Comparison of ENCODE assay signal across 22 mouse cellular contexts in genomic region chr19:53796020-53796419, GRCm38 (mm10).
DNase-seq lines count a peak whose midpoint lies in the region; ATAC-seq and TF ChIP-seq lines count a peak whose summit lies in the region.
"Had no signal": no experiment of that assay in that cellular context is flagged by ENCODE, and none has a peak within 500 bp of the region (broad histone marks: within the 10 kb centered on the region; RNA-seq: fewer than 3 reads in every experiment).

No protein-coding gene starts in this region.

- no peak for DNase-seq in gastrocnemius, adult 2 months
- no peak for DNase-seq in gastrocnemius, adult 8-10 months (ENCODE audit: low spot score in 2 of 2)
- no peak for DNase-seq in heart, embryonic 10.5 days (ENCODE audit: low spot score)
- DNase-seq in heart, postnatal 0 days (ENCODE audit: low spot score), result no peak
- DNase-seq in adrenal gland, adult 18-20 months (ENCODE audit: low spot score in 2 of 2), result no peak
- DNase-seq: adrenal gland, postnatal 10 days; B cell, adult 2 months; cerebellum, adult 2 months; cerebellum, postnatal 10 days; forebrain, postnatal 0 days; gastrocnemius, postnatal 36 days; heart, adult 18-20 months; kidney, adult 2 months had no signal

- peak overlapping the region; percentile 98 for H3K27ac ChIP-seq in gastrocnemius, adult 2 months
- H3K27ac ChIP-seq in heart, embryonic 13.5 days (replicated peaks), result peak overlapping the region; percentile 94; the same call in 1 of the 2 replicates
- H3K27ac ChIP-seq in heart, embryonic 10.5 days, result no peak overlapping the region
- H3K27ac ChIP-seq in heart, postnatal 0 days (ENCODE audit: low read depth), result peak overlapping the region; percentile 88
- no peak overlapping the region for H3K27ac ChIP-seq in heart, embryonic 11.5 days (ENCODE audit: low read depth, low read length)
- H3K27ac ChIP-seq in intestine, embryonic 16.5 days (ENCODE audit: low read length), result no peak overlapping the region
- H3K27ac ChIP-seq: embryonic facial prominence, embryonic 10.5 days; forebrain, embryonic 13.5 days; hindbrain, embryonic 15.5 days; kidney, embryonic 15.5 days had no signal

- H3K9me3 ChIP-seq in heart, embryonic 13.5 days, result no peaks in the 10 kb centered on the region
- no peaks in the 10 kb centered on the region for H3K9me3 ChIP-seq in heart, embryonic 10.5 days
- H3K9me3 ChIP-seq in heart, postnatal 0 days (replicated peaks; ENCODE audit: control insufficient read depth, low read length), result no peaks in the 10 kb centered on the region
- no peaks in the 10 kb centered on the region for H3K9me3 ChIP-seq in heart, embryonic 11.5 days (replicated peaks; ENCODE audit: control insufficient read depth, low read length)
- no peaks in the 10 kb centered on the region for H3K9me3 ChIP-seq in intestine, embryonic 16.5 days (ENCODE audit: control insufficient read depth, low read length)
- H3K9me3 ChIP-seq: embryonic facial prominence, embryonic 10.5 days; forebrain, embryonic 13.5 days; G1E; hindbrain, embryonic 15.5 days; kidney, embryonic 15.5 days had no signal

- no peaks in the 10 kb centered on the region for H3K36me3 ChIP-seq in heart, embryonic 13.5 days
- no peaks in the 10 kb centered on the region for H3K36me3 ChIP-seq in heart, embryonic 10.5 days
- no peaks in the 10 kb centered on the region for H3K36me3 ChIP-seq in heart, postnatal 0 days (replicated peaks; ENCODE audit: control insufficient read depth, insufficient read depth, low read length)
- H3K36me3 ChIP-seq in heart, embryonic 11.5 days (ENCODE audit: control insufficient read depth, insufficient read depth, low read length), result no peaks in the 10 kb centered on the region
- H3K36me3 ChIP-seq in intestine, embryonic 16.5 days (ENCODE audit: control insufficient read depth, insufficient read depth, low read length), result no peaks in the 10 kb centered on the region
- H3K36me3 ChIP-seq: embryonic facial prominence, embryonic 10.5 days; G1E; hindbrain, embryonic 15.5 days; kidney, embryonic 15.5 days had no signal

- H3K9ac ChIP-seq in heart, embryonic 13.5 days, result peak overlapping the region; percentile 76
- peak overlapping the region; percentile 50; the same call in 1 of the 2 replicates for H3K9ac ChIP-seq in heart, postnatal 0 days (replicated peaks; ENCODE audit: low read depth, low read length)
- no peak overlapping the region for H3K9ac ChIP-seq in heart, embryonic 11.5 days (ENCODE audit: low read depth, low read length)
- no peak overlapping the region for H3K9ac ChIP-seq in intestine, embryonic 16.5 days (ENCODE audit: low read depth, low read length)
- H3K9ac ChIP-seq: forebrain, embryonic 13.5 days; forebrain, postnatal 0 days; hindbrain, embryonic 15.5 days; kidney, embryonic 15.5 days had no signal

- 0 out of 2 replicates have a peak, but pooled peaks cover 4% of the 10 kb centered on the region for H3K27me3 ChIP-seq in heart, embryonic 13.5 days (replicated peaks)
- H3K27me3 ChIP-seq in heart, embryonic 10.5 days (ENCODE audit: insufficient read depth, poor library complexity, severe bottlenecking), result no peaks in the 10 kb centered on the region
- H3K27me3 ChIP-seq in heart, postnatal 0 days (ENCODE audit: control insufficient read depth, insufficient read depth, low read length), result no peaks in the 10 kb centered on the region
- H3K27me3 ChIP-seq in heart, embryonic 11.5 days (ENCODE audit: control insufficient read depth, insufficient read depth, low read length), result no peaks in the 10 kb centered on the region
- H3K27me3 ChIP-seq in intestine, embryonic 16.5 days (replicated peaks; ENCODE audit: control insufficient read depth, insufficient read depth, low read length), result no peaks in the 10 kb centered on the region
- H3K27me3 ChIP-seq: forebrain, embryonic 13.5 days; hindbrain, embryonic 15.5 days; kidney, embryonic 15.5 days had no signal

- peak overlapping the region; percentile 0; the same call in 1 of the 2 replicates for H3K4me3 ChIP-seq in gastrocnemius, adult 2 months
- 0 out of 2 replicates have a peak overlapping the region, but pooled peaks have one; percentile 1 for H3K4me3 ChIP-seq in heart, embryonic 13.5 days
- no peak overlapping the region for H3K4me3 ChIP-seq in heart, embryonic 10.5 days
- H3K4me3 ChIP-seq in heart, postnatal 0 days (ENCODE audit: low read depth, low read length), result peak overlapping the region; percentile 53
- no peak overlapping the region for H3K4me3 ChIP-seq in heart, embryonic 11.5 days (ENCODE audit: low read depth, low read length)
- no peak overlapping the region for H3K4me3 ChIP-seq in intestine, embryonic 16.5 days (ENCODE audit: low read length)
- H3K4me3 ChIP-seq: embryonic facial prominence, embryonic 10.5 days; forebrain, embryonic 13.5 days; hindbrain, embryonic 15.5 days; kidney, embryonic 15.5 days had no signal

- no peak for TF ChIP-seq EP300 in heart, postnatal 0 days (IDR thresholded peaks at IDR 0.05; ENCODE audit: low read depth)

- no peak for ATAC-seq in heart, embryonic 13.5 days (ENCODE audit: extremely low read depth, insufficient number of reproducible peaks, low FRiP score, low TSS enrichment)
- no peak for ATAC-seq in heart, postnatal 0 days (ENCODE audit: insufficient read depth, low read depth)
- no peak for ATAC-seq in heart, embryonic 11.5 days (replicated peaks; ENCODE audit: insufficient number of reproducible peaks, low FRiP score, low TSS enrichment)
- peak; percentile 49 for ATAC-seq in intestine, embryonic 16.5 days
- ATAC-seq: CD4-positive, CD25-positive, alpha-beta regulatory T cell, adult 4 months; forebrain, embryonic 13.5 days; forebrain, postnatal 0 days had no signal

- intact Hi-C loops in gastrocnemius, adult 2 months (cut with DNase I), result no loop called here

- no peak for TF ChIP-seq CTCF in gastrocnemius, adult 2 months (IDR thresholded peaks at IDR 0.05)
- TF ChIP-seq CTCF in heart, postnatal 0 days (IDR thresholded peaks at IDR 0.05; ENCODE audit: low read depth), result no peak

- H3K4me1 ChIP-seq in heart, embryonic 13.5 days, result peaks cover 97% of the 10 kb centered on the region
- peaks cover 92% of the 10 kb centered on the region for H3K4me1 ChIP-seq in heart, embryonic 10.5 days
- peaks cover 24% of the 10 kb centered on the region for H3K4me1 ChIP-seq in heart, postnatal 0 days (ENCODE audit: control insufficient read depth, insufficient read depth)
- H3K4me1 ChIP-seq in heart, embryonic 11.5 days (ENCODE audit: control insufficient read depth, insufficient read depth, low read length), result peaks cover 60% of the 10 kb centered on the region
- peaks cover 6% of the 10 kb centered on the region; the same call in 1 of the 2 replicates for H3K4me1 ChIP-seq in intestine, embryonic 16.5 days (ENCODE audit: control insufficient read depth, insufficient read depth, low read length)
- H3K4me1 ChIP-seq: forebrain, embryonic 13.5 days; hindbrain, embryonic 15.5 days had no signal

- peak overlapping the region; percentile 60 for H3K4me2 ChIP-seq in heart, embryonic 13.5 days
- H3K4me2 ChIP-seq in heart, postnatal 0 days (ENCODE audit: low read depth, low read length), result peak overlapping the region; percentile 66
- no peak overlapping the region for H3K4me2 ChIP-seq in heart, embryonic 11.5 days
- no peak overlapping the region for H3K4me2 ChIP-seq in intestine, embryonic 16.5 days (ENCODE audit: low read depth, low read length)
- H3K4me2 ChIP-seq: forebrain, embryonic 13.5 days; hindbrain, embryonic 15.5 days; kidney, embryonic 15.5 days had no signal

- WGBS in heart, embryonic 13.5 days, result 73% methylated on average over 5 of the region's 5 CpGs
- 82% methylated on average over 5 of the region's 5 CpGs for WGBS in heart, embryonic 10.5 days
- WGBS in heart, postnatal 0 days, result 35% methylated on average over 5 of the region's 5 CpGs
- 77% methylated on average over 5 of the region's 5 CpGs for WGBS in heart, embryonic 11.5 days (ENCODE audit: insufficient replicate concordance)
- 58% methylated on average over 5 of the region's 5 CpGs for WGBS in intestine, embryonic 16.5 days

Comparison
In these comparisons a context has a peak if more than half of its experiments do, and no peak if none do; other contexts are left out.
1. H3K27ac ChIP-seq: peak in gastrocnemius, adult 2 months (single experiment), heart, embryonic 13.5 days (single experiment) and heart, postnatal 0 days (single experiment); none in heart, embryonic 10.5 days (single experiment), heart, embryonic 11.5 days (single experiment) and intestine, embryonic 16.5 days (single experiment).
2. H3K4me3 ChIP-seq: peak in gastrocnemius, adult 2 months (single experiment), heart, embryonic 13.5 days (single experiment) and heart, postnatal 0 days (single experiment); none in heart, embryonic 10.5 days (single experiment), heart, embryonic 11.5 days (single experiment) and intestine, embryonic 16.5 days (single experiment).
3. H3K4me2 ChIP-seq: peak in heart, embryonic 13.5 days (single experiment) and heart, postnatal 0 days (single experiment); none in heart, embryonic 11.5 days (single experiment) and intestine, embryonic 16.5 days (single experiment).
4. H3K9ac ChIP-seq: peak in heart, embryonic 13.5 days (single experiment) and heart, postnatal 0 days (single experiment); none in heart, embryonic 11.5 days (single experiment) and intestine, embryonic 16.5 days (single experiment).